Mouse (Mus musculus): Measurements from ENCODE around the gene Tmc2.

The Tmc2 gene

DNA sequence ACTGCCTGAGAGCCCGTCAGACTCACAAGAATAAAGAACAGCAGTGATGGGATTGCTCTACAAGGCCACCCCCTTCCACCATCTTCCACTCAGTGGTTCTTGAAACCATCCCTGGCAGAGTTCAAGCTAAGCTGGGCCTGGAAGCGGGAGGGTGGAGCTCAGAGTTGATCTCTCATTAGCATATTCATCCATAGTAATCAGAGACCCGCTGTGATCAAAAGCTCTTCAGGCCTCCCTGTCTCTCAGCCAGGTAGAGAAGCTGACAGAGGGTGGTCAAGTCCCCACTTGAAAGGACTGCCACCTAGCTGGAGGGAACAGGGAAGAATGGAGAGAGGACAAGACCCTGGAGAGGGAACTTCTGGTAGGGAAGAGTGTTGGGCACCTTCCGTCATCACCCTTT lies 108.0 kb downstream of the Tmc2 start:
- no peak for DNase-seq
